Mouse (Mus musculus) ES-Bruce4 (cell line): ENCODE results near the gene Smo. TPM values are rescaled to one million over a fixed set of nuclear protein-coding genes. Genes with fewer than 3 reads are reported as not detected.

ENCODE experiments used
- H3K27ac ChIP-seq: 2 replicates; pipeline ENCODE4 v1.5.1; 2012; ENCODE audit warnings: low read length, inconsistent platforms; ENCODE audit not compliant: insufficient read depth
- H3K27me3 ChIP-seq: 2 replicates; pipeline ENCODE4 v1.6.1; 2012; ENCODE audit warnings: mild to moderate bottlenecking, low read length, inconsistent platforms; ENCODE audit not compliant: control insufficient read depth, poor library complexity, insufficient read depth, severe bottlenecking
- H3K36me3 ChIP-seq: 2 replicates; pipeline ENCODE4 v1.6.1; 2012; ENCODE audit warnings: inconsistent platforms, mild to moderate bottlenecking, low read length, moderate library complexity; ENCODE audit not compliant: control insufficient read depth, poor library complexity, insufficient read depth, severe bottlenecking
- H3K4me1 ChIP-seq: one replicate; pipeline ENCODE4 v1.8.1; 2011; ENCODE audit warnings: low read length; ENCODE audit not compliant: control insufficient read depth, insufficient read depth
- H3K4me3 ChIP-seq: 2 replicates; pipeline ENCODE4 v1.5.1; 2011; ENCODE audit warnings: low read depth, mild to moderate bottlenecking, low read length
- H3K9ac ChIP-seq: 2 replicates; pipeline ENCODE4 v1.6.1; 2012; ENCODE audit warnings: low read depth, mild to moderate bottlenecking, inconsistent platforms; ENCODE audit not compliant: poor library complexity, severe bottlenecking
- H3K9me3 ChIP-seq: replicated peaks from 2 replicates; pipeline ENCODE4 v1.6.1; 2012; ENCODE audit warnings: mild to moderate bottlenecking, low read length, inconsistent platforms; ENCODE audit not compliant: control insufficient read depth, poor library complexity, insufficient read depth, severe bottlenecking
- CTCF ChIP-seq: IDR thresholded peaks from one replicate; pipeline ENCODE4 v1.8.1; 2011; ENCODE audit warnings: low read depth, low read length
- EP300 ChIP-seq: IDR thresholded peaks from 2 replicates; pipeline ENCODE4 v1.6.1; 2011; ENCODE audit warnings: low read depth, low read length; ENCODE audit not compliant: insufficient read depth
- POLR2A ChIP-seq: IDR thresholded peaks from one replicate; pipeline ENCODE4 v1.8.1; 2011; ENCODE audit warnings: low read length; ENCODE audit not compliant: insufficient read depth
- polyA plus RNA-seq: library from polyadenylated mRNA; stranded (reverse); fragments of >200 nt; gene quantifications from 2 replicates; pipeline ENCODE4 v1.2.4, GENCODE M21; 2011; ENCODE audit warnings: low read depth; ENCODE audit not compliant: missing spikeins, insufficient read depth, insufficient read length

Gene Smo
- polyA plus RNA-seq, 1 experiment = 26.5 TPM

DNA sequence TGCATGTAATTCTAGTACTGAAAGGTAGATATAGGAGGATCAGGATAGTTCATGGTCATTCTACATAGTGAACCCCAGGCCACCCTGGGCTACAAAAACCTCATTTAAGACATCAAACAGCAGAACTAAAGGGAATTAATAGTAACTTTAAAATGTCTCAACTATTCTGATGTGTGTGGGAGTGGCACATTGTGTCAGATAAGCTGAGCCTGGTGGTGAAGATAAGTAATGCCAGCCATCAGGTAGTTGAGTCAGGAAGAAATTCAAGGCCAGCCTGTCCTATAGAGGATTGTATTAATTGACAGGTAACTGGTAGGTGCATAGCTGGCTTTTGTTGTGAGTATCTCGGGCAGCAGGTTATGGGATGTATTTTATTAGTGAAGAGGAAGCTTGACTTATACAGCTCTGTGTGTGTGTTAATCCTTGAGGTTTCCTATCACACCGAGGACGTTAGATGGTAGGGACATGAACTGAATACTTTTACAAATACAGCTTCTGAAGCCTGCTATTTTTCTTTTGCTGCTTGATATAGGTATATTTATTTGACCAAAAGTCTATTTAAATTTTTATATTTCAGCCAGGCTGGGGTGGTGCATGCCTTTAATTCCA is 49.2 kb downstream of the Smo start:
- no peak overlapping the region for H3K4me3 ChIP-seq
- no peaks in the 10 kb centered on the region for H3K9me3 ChIP-seq
- H3K27ac ChIP-seq = no peak overlapping the region
- no peaks in the 10 kb centered on the region for H3K27me3 ChIP-seq
- H3K9ac ChIP-seq = no peak overlapping the region
- H3K36me3 ChIP-seq = no peaks in the 10 kb centered on the region
- no peaks in the 10 kb centered on the region for H3K4me1 ChIP-seq
- TF ChIP-seq EP300 = no peak
- TF ChIP-seq POLR2A = no peak
- no peak for TF ChIP-seq CTCF

DNA sequence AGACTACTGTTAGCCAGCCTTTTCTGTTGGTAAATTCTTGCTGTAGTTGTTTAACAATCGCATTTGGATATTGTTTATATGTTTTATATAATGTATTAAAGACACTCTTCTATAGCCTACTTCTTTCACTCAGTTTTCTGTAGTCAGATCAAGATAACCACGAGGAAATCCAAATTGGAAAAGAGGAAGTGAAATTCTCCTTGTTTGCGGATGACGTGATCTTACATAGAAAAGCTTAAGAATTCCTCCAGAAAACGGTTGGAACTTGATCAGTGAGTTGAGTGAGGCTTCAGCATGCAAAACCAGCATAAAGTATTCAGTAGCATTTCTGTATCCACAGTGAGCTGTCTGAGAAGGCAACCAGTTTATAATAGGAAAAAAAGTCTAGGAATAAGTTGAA is 50.5 kb downstream of the Smo start:
- no peak for TF ChIP-seq EP300
- Histone ChIP-seq H3K9me3 (no peaks in the 10 kb centered on the region), H3K27me3 (no peaks in the 10 kb centered on the region), H3K36me3 (no peaks in the 10 kb centered on the region), H3K4me1 (no peaks in the 10 kb centered on the region), H3K9ac (no peak overlapping the region), H3K27ac (no peak overlapping the region), H3K4me3 (no peak overlapping the region)

DNA sequence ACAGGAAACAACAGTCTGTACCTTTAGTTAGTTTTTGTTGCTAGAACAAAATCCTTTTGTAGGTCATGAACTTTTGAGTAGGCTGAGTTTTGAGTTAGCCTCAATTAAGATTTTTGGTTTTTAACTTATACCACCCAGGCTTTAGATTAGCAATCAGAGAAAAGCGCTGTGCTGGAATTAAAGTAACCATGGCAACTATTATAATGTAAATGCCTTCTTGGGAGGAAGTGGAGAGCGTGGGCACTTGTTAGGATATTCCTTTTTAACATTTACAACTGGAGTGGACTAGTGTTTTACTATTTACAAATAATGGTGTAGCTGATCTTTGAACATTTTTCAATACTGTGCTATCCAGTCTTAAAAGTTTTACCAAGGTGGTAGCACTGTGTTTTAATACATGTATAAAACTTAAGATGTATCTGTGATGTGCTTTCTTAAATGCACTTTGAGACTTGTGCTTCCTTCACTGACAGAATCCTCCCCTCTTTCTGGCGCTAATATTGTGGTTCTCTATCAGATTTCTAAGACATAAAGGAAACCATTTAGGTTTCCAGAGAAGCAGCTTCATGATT is 53.6 kb downstream of the Smo start:
- Histone ChIP-seq H3K27me3 (no peaks in the 10 kb centered on the region), H3K4me3 (no peak overlapping the region), H3K9me3 (no peaks in the 10 kb centered on the region), H3K27ac (no peak overlapping the region), H3K4me1 (no peaks in the 10 kb centered on the region), H3K9ac (no peak overlapping the region), H3K36me3 (no peaks in the 10 kb centered on the region)
- TF ChIP-seq CTCF (no peak), EP300 (no peak), POLR2A (no peak)

GRCm38 (mm10) chr6:29790014-29790698 is 54.9 kb downstream of the Smo start:
- no peak overlapping the region for H3K9ac ChIP-seq

DNA sequence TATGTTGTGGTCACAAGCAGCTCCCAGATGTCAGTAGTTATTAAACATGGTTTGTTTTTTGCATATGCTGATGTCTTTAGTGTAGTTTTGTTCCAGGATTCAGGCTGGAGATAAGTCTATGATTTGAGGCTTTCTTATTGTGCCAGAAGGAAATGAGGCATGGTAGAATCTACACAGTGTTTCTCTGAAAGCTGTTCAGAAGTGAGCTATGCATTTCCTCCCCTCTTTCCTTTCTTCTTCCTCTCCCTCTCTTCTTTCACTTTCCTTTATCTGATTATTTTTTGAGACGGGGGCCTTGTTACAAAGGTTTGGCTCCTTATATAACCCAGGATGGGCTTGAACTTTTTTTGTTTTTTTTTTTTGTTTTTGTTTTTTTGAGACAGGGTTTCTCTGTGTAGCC is 58.2 kb downstream of the Smo start:
- Histone ChIP-seq H3K9ac (no peak overlapping the region), H3K27ac (no peak overlapping the region), H3K9me3 (no peaks in the 10 kb centered on the region), H3K27me3 (no peaks in the 10 kb centered on the region), H3K36me3 (no peaks in the 10 kb centered on the region), H3K4me1 (no peaks in the 10 kb centered on the region), H3K4me3 (no peak overlapping the region)
- TF ChIP-seq POLR2A (no peak), EP300 (no peak), CTCF (no peak)

More at GRCm38 (mm10) chr6:29790014-29790698, 54.9 kb downstream of the Smo start:
- H3K27ac ChIP-seq = no peak overlapping the region
- H3K4me1 ChIP-seq = no peaks in the 10 kb centered on the region
- TF ChIP-seq EP300 (no peak), POLR2A (no peak), CTCF (no peak)
- no peaks in the 10 kb centered on the region for H3K9me3 ChIP-seq
- no peaks in the 10 kb centered on the region for H3K36me3 ChIP-seq
- H3K27me3 ChIP-seq = no peaks in the 10 kb centered on the region
- no peak overlapping the region for H3K4me3 ChIP-seq

GRCm38 (mm10) chr6:29794582-29794981 is 59.3 kb downstream of the Smo start:
- H3K4me3 ChIP-seq = no peak overlapping the region
- H3K27me3 ChIP-seq = no peaks in the 10 kb centered on the region
- no peaks in the 10 kb centered on the region for H3K4me1 ChIP-seq
- TF ChIP-seq EP300 (no peak), POLR2A (no peak), CTCF (no peak)
- H3K9me3 ChIP-seq = no peaks in the 10 kb centered on the region
- no peak overlapping the region for H3K27ac ChIP-seq
- no peak overlapping the region for H3K9ac ChIP-seq
- H3K36me3 ChIP-seq = no peaks in the 10 kb centered on the region
